Mouse (Mus musculus) spleen, postnatal 14 days (tissue): Measurements from ENCODE around the gene Chst8.
A peak's percentile ranks its signal among the peaks of the same experiment; 100 is the strongest.

Experiments used
- DNase-seq, 2 experiments: peaks; one replicate each; pipeline ENCODE4 v3.0.0; 2021 to 2022; ENCODE audit warnings: low spot score in 2 of 2

The Chst8 gene

DNA sequence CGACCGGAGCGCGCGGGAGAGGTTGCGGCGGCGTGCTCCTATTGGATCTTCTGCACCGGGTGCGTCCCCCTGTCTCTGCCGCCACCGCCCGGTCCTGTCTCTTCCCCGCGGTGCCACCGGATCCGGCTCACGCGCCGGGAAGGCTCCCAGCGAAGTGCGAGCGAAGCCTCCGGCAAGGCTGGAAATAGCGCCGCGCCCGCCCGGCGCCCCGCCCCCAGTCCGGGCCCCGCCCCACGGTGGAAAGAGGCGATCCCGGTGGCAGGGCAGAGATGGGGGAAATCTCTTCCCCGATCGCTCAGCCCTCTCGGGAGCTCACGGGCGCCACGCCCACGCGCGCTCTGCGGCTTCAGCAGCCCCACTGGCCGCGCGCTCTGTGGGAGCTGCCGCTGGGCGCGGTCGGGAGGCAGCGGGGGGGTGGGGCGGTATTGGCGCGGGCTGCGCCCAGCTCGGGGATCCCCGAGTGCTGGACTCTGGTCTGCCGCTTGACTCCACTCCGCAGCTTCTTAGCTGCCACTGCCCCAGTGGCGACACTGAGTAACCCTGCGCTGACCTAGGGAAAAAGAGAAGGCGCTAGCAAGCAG lies at the start of gene Chst8:
Gene Chst8, minus strand, starts transcription at position 181 of the 581 bp plus-strand sequence.
- DNase-seq: peak in 1 of 2 experiments; percentile 4

DNA sequence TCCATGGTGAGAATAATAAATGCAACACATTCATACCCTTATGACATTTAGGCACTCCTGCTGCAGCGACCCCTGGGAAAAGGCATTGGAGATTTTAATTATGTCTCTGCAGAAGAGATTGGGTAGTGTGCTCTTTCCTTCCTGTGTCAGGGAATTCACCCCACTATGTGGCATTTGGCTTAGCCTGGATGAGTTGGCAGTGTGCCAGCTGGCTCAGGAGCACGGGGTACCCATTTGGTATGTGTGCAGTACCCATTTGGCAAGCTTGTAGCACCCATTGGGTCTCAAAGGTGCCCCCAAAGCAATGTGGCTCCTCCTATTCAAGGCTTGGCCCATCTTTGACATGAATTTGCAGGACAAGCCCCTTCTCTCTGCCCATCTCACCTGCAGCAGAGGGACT lies 45.8 kb upstream of the Chst8 start:
- DNase-seq: no peak

GRCm38 (mm10) chr7:34854781-34855352 lies 42.4 kb upstream of the Chst8 start:
- no peak for DNase-seq

GRCm38 (mm10) chr7:34853393-34853792 lies 40.9 kb upstream of the Chst8 start:
- DNase-seq: no peak

DNA sequence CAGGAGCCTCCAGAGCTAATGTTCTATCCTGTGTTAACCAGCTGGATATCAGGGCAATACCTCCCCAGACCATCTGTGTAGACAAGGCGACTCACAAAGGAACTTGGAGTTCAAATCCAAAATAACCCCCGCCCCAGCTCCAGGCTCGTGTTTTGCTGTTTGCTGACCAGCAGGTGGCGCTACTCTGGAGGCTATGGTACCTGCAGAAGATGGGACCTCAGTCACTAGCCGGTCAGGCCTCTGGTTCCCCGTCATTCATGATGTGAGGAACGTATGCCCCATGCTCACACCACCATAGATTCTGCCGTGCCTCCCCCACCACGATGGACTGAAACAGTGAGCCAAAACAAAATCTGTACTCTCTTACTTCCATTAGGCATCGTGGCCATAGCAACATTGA lies 37.1 kb upstream of the Chst8 start:
- peak in 1 of 2 experiments; percentile 3 for DNase-seq

DNA sequence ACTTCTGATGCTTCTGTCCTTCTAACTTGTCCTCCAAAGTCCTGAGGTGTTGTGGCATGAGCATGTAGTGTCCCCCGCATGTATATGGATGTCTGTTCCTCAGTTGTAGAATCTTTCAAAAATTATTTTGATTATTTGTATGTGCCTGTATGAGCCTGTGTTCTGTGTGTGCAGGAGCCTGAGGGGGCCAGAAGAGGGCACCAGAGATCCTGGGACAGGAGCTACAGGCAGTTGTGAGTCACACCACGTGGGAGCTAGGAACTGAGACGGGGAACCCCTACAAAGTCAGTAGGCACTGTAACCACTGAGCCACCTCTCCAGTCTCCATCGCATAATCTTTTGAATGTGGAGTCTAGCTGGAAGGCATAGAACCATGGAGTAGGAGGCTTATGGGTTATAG lies 36.3 kb upstream of the Chst8 start:
- DNase-seq: no peak

GRCm38 (mm10) chr7:34847900-34848299 lies 35.4 kb upstream of the Chst8 start:
- no peak for DNase-seq

DNA sequence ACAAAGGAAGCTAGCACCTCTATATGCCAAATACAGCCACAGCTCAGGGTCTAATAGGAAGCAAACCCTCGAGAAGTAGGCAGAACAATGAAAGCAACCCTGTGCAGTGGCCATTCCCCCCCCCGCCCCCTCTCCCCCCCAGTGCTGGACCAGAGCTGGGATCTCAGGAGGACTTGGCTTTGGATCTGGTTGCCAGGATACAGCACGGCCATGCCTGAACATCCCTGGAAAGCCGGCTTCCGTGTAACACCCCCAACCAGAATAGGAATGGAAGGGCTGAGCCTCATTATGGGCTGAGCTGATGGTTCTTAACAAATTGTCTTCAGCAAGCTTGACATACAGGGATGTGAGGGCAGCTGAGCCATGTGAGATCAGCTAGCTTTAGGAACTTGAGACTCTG lies 34.9 kb upstream of the Chst8 start:
- no peak for DNase-seq

- no peak for DNase-seq
Observed at GRCm38 (mm10) chr7:34838749-34839148, 26.2 kb upstream of the Chst8 start.

DNA sequence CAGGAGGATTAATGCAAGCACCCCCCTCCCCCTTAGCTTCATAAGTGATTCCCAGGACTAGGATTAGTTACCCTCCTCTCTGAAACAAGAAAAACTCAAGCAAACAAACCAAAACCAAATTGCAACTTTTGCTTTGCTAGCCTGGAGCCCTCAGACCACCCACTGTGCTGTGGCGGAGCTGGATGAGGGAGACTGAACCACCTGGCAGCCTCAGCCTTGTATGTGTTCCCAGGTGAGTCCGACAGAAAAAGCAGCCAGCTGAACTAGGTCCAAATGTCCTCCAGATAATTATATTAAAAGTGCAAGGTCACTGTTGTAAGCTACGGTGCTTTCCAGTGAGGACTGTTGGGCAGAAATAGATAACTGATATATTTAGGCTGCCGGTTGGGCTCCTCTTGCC lies 25.7 kb upstream of the Chst8 start:
- DNase-seq: no peak

- no peak for DNase-seq
Observed at GRCm38 (mm10) chr7:34826255-34826909, 13.9 kb upstream of the Chst8 start.

GRCm38 (mm10) chr7:34821587-34821986 lies 9.1 kb upstream of the Chst8 start:
- no peak for DNase-seq

DNA sequence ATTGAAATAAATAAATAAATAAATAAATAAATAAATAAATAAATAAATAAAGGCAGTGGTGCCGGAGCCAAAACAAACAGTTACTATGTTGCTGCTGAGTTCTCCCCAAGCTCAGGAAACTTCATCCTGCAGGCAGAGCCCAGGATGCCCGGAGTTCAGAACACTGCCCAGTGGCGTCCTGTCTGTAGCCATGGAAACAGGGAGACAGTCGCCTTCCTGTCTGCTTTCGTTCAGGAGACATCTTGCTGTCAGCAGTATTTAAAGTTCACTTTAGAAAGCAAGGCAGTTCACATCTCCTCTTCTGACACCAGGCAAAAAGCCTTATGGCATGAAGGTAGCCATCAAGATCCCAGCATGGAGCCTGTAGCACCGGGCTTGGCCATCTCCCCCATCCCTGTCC lies 8.0 kb upstream of the Chst8 start:
- DNase-seq: no peak

DNA sequence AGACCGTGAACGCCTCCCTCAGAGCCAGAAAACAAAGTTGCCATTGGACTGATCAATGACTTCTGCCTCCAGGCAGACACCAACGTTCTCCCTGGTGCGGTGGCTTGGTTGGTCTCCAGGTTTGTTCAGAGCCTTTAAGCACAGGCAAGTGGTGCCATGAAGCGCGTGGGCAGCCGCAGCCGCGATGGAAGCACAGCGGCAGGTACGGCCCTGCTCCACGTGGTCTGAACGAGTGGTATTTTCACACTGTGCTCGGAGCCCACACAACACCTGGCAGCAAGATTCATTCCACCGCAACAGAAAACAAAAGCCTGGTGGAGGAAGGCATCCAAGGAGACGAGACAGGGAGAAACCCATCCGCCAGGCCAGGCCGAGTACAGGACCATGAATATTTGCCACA lies 7.3 kb upstream of the Chst8 start:
- no peak for DNase-seq

DNA sequence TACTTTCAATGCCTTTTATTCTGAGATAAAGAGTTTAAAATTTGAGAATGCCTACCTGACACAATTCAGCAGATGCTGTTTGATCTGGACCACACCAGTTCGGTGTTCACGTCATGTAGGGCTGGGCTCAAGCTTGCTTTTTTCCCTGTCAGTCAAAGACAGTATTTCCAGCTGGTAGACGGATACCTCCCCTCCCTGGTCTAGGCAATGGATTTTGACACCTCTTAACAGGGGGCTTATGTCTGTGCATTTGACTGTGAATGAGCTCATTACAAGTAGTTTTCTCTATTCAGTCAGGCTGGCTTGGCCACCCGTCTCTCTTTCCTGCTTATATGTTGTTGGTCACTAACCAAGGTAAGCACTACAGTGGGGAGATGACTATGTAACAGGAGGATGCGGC lies 6.1 kb upstream of the Chst8 start:
- no peak for DNase-seq

DNA sequence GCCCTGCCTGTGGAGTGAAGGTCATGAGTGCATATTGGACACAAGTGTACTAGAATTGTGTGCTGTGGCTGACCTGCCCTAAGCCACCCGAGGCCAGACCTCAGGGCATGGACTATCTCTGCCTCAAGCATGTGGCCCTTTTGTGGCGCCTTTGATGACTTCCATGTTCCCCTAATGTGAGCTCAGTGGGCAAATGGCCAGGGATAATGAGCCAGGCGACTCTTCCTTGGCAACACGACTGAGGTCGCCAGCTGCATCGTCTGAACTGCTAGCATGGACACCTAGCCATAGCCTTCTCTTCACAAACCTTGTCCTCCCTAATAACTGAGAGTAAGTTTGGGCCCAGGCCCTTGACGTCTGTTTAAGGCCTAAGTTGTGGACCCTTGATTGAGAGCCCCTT lies 4.5 kb upstream of the Chst8 start:
- DNase-seq: no peak

- no peak for DNase-seq
Observed at GRCm38 (mm10) chr7:34814801-34815200, 2.3 kb upstream of the Chst8 start.

- no peak for DNase-seq
Observed at GRCm38 (mm10) chr7:34811531-34812526, 682 bp downstream of the Chst8 start.

GRCm38 (mm10) chr7:34811060-34811459 lies 1.5 kb downstream of the Chst8 start:
- no peak for DNase-seq

DNA sequence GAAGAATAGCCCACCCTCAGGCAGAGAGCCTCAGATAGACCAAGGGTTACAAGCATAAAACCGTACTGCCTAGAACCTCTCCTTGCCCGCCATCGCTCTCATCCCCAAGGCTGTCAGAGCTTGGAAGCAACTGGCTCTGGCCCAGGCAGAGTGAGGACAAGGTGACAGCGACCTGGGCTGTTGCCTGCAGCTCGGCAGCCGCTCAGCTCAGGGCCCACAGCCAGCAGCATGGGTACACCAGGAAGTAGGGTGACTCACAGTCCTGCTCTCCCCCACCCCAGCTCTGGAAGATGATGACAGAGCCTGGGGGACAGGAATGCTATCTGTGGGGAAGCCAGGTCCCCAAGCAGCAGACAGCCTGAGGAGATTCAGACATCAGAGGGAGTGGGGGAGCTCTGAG lies 6.2 kb downstream of the Chst8 start:
- no peak for DNase-seq

DNA sequence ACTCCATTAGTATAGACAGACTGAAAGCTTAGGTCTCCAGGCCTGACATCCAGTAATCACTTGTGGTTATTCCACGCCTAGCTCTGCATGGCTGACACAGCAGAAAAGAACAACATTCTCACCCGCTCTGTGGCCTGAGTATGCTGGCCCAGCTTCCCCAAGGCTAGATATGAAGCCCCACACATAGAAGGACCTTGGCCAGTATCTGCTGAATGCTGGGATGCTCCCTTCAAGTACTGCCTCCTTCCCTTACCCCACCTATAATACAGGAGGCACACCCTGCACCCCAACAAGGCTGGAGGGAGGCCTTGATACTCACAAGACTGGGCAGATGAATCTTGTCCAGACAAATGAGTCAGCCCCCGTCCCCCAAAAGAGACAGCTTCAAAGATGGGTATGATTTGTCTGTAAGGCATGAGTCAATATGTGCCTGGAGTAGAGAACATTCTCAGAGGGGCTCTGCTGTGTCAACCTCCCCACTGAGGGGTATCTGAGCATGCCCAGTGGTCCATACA lies 6.8 kb downstream of the Chst8 start:
- no peak for DNase-seq

GRCm38 (mm10) chr7:34805042-34805441 lies 7.5 kb downstream of the Chst8 start:
- no peak for DNase-seq
